Mouse (Mus musculus) kidney, embryonic 16.5 days (tissue): ENCODE data around the gene Ormdl2. TPM values are rescaled to one million over a fixed set of nuclear protein-coding genes. Genes with fewer than 3 reads are reported as not detected.

ENCODE experiments used
- ATAC-seq: fragments of 200-750 bp; cut with Nextera tagmentation; 2 replicates; pipeline ENCODE4 v1.8.0; 2017; ENCODE audit warnings: moderate TSS enrichment; ENCODE audit not compliant: low FRiP score, low TSS enrichment
- H3K27ac ChIP-seq: fragments of 300-500 bp; sonication (generic); 2 replicates; pipeline ENCODE4 v1.5.1; 2014; ENCODE audit warnings: low read length
- H3K27me3 ChIP-seq: fragments of 300-500 bp; sonication (generic); 2 replicates; pipeline ENCODE4 v1.6.1; 2014; ENCODE audit warnings: low read length, control low read depth, mixed read lengths; ENCODE audit not compliant: insufficient read depth
- H3K36me3 ChIP-seq: fragments of 300-500 bp; sonication (generic); 2 replicates; pipeline ENCODE4 v1.6.1; 2014; ENCODE audit warnings: low read length, control low read depth, mixed read lengths; ENCODE audit not compliant: insufficient read depth
- H3K4me1 ChIP-seq: fragments of 300-500 bp; sonication (generic); 2 replicates; pipeline ENCODE4 v1.6.1; 2014; ENCODE audit warnings: low read length, control low read depth, mixed read lengths; ENCODE audit not compliant: insufficient read depth
- H3K4me2 ChIP-seq: fragments of 300-500 bp; sonication (generic); replicated peaks from 2 replicates; pipeline ENCODE4 v1.6.1; 2014; ENCODE audit warnings: low read depth, low read length
- H3K4me3 ChIP-seq: fragments of 300-500 bp; sonication (generic); 2 replicates; pipeline ENCODE4 v1.5.1; 2014; ENCODE audit warnings: mild to moderate bottlenecking, low read length
- H3K9ac ChIP-seq: fragments of 300-500 bp; sonication (generic); replicated peaks from 2 replicates; pipeline ENCODE4 v1.6.1; 2014; ENCODE audit warnings: low read length
- H3K9me3 ChIP-seq: fragments of 300-500 bp; sonication (generic); 2 replicates; pipeline ENCODE4 v1.6.1; 2016; ENCODE audit warnings: low read length, control low read depth
- WGBS: fragments of 180-500 bp; shearing (Covaris S2); extraction: QIAGEN DNeasy Blood & Tissue Kit; methylation state at CpG from one replicate; pipeline ENCODE4 v1.1.7; 2014; 5-methylcytosine and 5-hydroxymethylcytosine counted together
- polyA plus RNA-seq: library from polyadenylated mRNA; unstranded; fragments of >200 nt; fragmentation: Nextera tagmentation; extraction: Ambion mirVana; gene quantifications from 2 replicates; pipeline ENCODE4 v1.2.1, GENCODE M21; 2015

The Ormdl2 gene
- polyA plus RNA-seq, result 94.4 and 100 TPM in 2 replicates

DNA sequence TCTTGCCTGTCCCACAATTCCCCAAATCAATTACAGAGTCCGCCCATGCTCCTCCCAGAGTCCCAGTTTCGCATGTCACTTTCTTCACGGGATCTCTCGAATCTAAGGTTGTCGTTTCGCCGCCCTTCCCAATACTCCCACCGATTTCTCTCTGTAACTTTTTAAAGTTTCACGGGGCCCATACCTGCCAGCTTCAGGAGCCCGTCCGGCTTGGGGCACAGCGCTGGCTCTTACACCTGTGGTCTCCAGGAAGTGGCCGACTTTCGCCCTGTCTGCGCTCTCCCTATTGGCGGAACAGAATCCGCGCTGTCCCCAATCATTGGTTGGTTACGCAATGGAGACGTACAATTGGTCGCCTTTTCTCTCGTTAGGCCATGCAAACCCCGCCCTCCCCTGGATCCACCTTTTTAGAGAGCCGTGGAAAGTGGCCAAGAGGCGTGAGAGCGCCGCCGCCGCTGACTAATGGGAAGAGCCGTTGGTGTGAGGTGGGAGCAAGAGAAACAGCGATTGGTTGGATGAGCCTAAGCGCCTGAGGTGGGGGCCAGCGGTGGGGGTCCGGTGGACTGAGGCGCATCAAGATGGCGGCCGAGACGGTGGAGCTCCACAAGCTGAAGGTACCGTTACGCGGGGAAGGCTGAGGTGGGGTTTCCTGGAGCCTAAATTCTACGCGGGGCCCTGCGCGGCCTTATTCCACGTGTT is at the start of gene Ormdl2:
Gene Ormdl2 (minus strand): TSS at position 288 of the 699 bp plus-strand sequence.
- H3K27me3 ChIP-seq, result no peaks in the 10 kb centered on the region
- peak; percentile 100 for ATAC-seq
- peak within 1 kb of the TSS; percentile 85 for H3K4me3 ChIP-seq
- H3K4me2 ChIP-seq, result peak within 1 kb of the TSS; percentile 94
- under 1% methylated on average over 46 of the region's 46 CpGs for WGBS
- H3K9ac ChIP-seq, result peak within 1 kb of the TSS; percentile 86
- H3K27ac ChIP-seq, result peak within 1 kb of the TSS; percentile 44; the same call in 1 of the 2 replicates
- H3K9me3 ChIP-seq, result no peaks in the 10 kb centered on the region
- H3K4me1 ChIP-seq, result peaks cover 19% of the 10 kb centered on the region
- H3K36me3 ChIP-seq, result peaks cover 29% of the 10 kb centered on the region

DNA sequence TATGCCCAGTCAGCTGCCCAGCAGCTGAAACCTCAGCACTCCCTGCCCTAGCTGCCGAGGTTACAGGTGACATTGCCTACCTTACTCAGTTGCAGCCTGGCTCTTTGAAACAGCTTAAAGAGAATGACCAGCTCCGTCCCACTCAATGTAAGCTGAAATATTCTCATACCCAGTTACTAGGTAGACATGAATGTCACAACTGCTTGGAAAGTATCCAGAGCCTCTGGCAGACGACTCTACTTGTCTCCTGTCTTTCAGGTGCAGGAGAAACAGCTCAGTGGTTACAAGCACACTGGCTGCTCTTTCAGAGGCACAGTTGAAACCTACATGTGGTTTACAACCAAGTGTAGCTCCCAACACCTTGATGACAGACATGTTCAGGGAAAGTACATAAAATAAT is 48.9 kb upstream of the Ormdl2 start:
- no peak for ATAC-seq
- H3K4me3 ChIP-seq, result no peak overlapping the region
- H3K9me3 ChIP-seq, result no peaks in the 10 kb centered on the region
- peaks cover 41% of the 10 kb centered on the region for H3K36me3 ChIP-seq
- WGBS, result 81% methylated on average over 3 of the region's 3 CpGs
- no peak overlapping the region for H3K4me2 ChIP-seq
- no peaks in the 10 kb centered on the region for H3K27me3 ChIP-seq
- no peak overlapping the region for H3K9ac ChIP-seq
- H3K4me1 ChIP-seq, result no peaks in the 10 kb centered on the region
- H3K27ac ChIP-seq, result no peak overlapping the region

DNA sequence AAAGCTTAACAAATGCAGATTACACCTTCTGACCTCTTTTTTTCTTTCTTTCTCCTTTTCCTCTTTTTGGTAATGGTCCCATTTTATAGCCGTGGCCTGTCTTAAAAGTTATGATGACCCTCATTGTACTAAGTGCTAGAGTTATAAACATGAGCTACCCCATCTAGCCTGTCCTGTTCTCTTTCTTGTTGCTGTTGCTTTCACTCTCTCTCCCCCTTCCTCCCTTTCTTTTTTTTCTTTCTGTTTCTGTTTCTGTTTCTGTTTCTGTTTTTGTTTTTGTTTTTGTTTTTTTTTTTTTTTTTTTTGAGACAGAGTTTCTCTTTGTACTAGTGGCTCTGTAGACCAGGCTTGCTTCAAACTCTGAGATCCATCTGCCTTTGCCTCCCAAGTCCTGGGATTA is 45.1 kb upstream of the Ormdl2 start:
- ATAC-seq, result no peak
- peaks cover 21% of the 10 kb centered on the region for H3K36me3 ChIP-seq
- no peak overlapping the region for H3K9ac ChIP-seq
- H3K27ac ChIP-seq, result no peak overlapping the region
- no peak overlapping the region for H3K4me3 ChIP-seq
- no peaks in the 10 kb centered on the region for H3K27me3 ChIP-seq
- no peaks in the 10 kb centered on the region for H3K4me1 ChIP-seq
- H3K9me3 ChIP-seq, result no peaks in the 10 kb centered on the region
- 90% methylated on average over 1 of the region's 1 CpGs for WGBS
- no peak overlapping the region for H3K4me2 ChIP-seq

GRCm38 (mm10) chr10:128866042-128866441 is 44.6 kb upstream of the Ormdl2 start:
- Histone ChIP-seq H3K9me3 (no peaks in the 10 kb centered on the region), H3K27ac (no peak overlapping the region), H3K4me2 (no peak overlapping the region), H3K4me3 (no peak overlapping the region), H3K36me3 (peaks cover 18% of the 10 kb centered on the region), H3K27me3 (no peaks in the 10 kb centered on the region), H3K4me1 (no peaks in the 10 kb centered on the region), H3K9ac (no peak overlapping the region)
- 81% methylated on average over 3 of the region's 3 CpGs for WGBS
- no peak for ATAC-seq

DNA sequence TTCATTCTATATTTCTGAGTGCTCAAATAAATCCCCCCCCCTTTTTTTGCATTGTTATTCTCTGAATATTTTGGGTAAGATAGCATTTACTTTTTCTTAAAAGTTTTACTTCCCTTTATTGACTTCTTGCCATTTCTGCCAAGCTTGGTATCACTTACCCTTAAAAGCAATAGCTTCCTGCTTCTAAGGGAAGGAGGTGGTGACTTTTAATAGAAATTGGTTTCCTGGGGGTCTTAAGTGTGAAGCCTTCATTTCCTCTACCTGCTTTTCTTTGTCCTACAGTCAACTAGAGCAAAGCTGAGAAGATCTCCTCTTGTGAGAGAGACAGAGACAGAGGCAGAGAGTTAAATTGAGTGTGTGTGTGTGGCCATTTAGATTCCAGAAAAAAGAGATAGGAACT is 39.7 kb upstream of the Ormdl2 start:
- Histone ChIP-seq H3K4me1 (no peaks in the 10 kb centered on the region), H3K27ac (no peak overlapping the region), H3K9me3 (no peaks in the 10 kb centered on the region), H3K4me3 (no peak overlapping the region), H3K36me3 (peaks cover 20% of the 10 kb centered on the region), H3K27me3 (no peaks in the 10 kb centered on the region), H3K9ac (no peak overlapping the region), H3K4me2 (no peak overlapping the region)
- no peak for ATAC-seq

DNA sequence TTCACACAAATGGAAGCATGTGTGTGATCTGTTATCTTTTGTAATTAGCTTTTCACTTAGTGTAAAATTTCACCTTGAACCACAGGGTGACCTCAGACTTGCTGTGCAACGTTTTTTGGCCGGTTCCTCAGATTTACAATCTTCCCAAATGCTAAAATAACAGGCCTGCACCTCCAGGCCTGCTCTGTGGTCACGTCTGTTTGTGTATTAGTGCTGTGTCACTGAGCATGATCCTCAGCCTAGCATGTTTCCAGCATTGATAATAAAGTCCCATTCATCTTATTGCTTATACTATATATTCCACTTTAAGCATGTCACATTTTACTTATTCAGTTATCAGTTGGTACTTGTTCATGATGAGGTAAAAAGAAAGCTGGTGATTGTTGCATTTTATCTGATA is 28.9 kb upstream of the Ormdl2 start:
- H3K27ac ChIP-seq, result no peak overlapping the region
- ATAC-seq, result no peak
- H3K36me3 ChIP-seq, result peaks cover 37% of the 10 kb centered on the region
- no peak overlapping the region for H3K4me2 ChIP-seq
- no peak overlapping the region for H3K9ac ChIP-seq
- H3K27me3 ChIP-seq, result no peaks in the 10 kb centered on the region
- H3K4me3 ChIP-seq, result no peak overlapping the region
- 0 out of 2 replicates have a peak, but pooled peaks cover 3% of the 10 kb centered on the region for H3K4me1 ChIP-seq
- no peaks in the 10 kb centered on the region for H3K9me3 ChIP-seq
- 34% methylated on average over 3 of the region's 3 CpGs for WGBS

- no peak overlapping the region for H3K27ac ChIP-seq
- H3K27me3 ChIP-seq, result no peaks in the 10 kb centered on the region
- 35% methylated on average over 2 of the region's 2 CpGs for WGBS
- H3K9me3 ChIP-seq, result no peaks in the 10 kb centered on the region
- no peak overlapping the region for H3K4me2 ChIP-seq
- peaks cover 35% of the 10 kb centered on the region for H3K36me3 ChIP-seq
- H3K9ac ChIP-seq, result no peak overlapping the region
- no peak overlapping the region for H3K4me3 ChIP-seq
- ATAC-seq, result no peak
- 0 out of 2 replicates have a peak, but pooled peaks cover 3% of the 10 kb centered on the region for H3K4me1 ChIP-seq
These were observed 27.0 kb upstream of the Ormdl2 start for GRCm38 (mm10) chr10:128848426-128848825.

DNA sequence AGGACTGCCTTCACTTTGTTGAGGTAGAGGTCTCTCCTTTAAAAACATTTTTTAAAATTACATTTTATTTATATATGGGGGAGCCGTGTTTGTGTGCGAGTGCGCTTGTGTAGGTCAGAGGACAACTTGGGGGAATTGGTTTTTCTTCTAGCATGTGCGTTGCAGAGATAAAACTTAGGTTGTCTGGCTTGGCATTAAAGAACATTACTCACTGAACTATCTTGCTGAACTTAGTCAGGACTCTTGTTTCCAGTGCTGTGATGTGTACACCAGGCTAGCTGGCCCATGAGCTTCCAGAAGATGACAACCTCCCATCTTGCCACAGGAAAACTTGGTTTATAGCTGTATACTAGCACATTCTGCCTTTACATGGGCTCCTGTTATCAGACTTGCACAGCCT is 25.2 kb upstream of the Ormdl2 start:
- no peak for ATAC-seq
- peaks cover 46% of the 10 kb centered on the region for H3K36me3 ChIP-seq
- H3K27me3 ChIP-seq, result no peaks in the 10 kb centered on the region
- H3K9ac ChIP-seq, result no peak overlapping the region
- 88% methylated on average over 4 of the region's 4 CpGs for WGBS
- H3K9me3 ChIP-seq, result no peaks in the 10 kb centered on the region
- no peak overlapping the region for H3K27ac ChIP-seq
- H3K4me2 ChIP-seq, result no peak overlapping the region
- 0 out of 2 replicates have a peak, but pooled peaks cover 3% of the 10 kb centered on the region for H3K4me1 ChIP-seq
- H3K4me3 ChIP-seq, result no peak overlapping the region

DNA sequence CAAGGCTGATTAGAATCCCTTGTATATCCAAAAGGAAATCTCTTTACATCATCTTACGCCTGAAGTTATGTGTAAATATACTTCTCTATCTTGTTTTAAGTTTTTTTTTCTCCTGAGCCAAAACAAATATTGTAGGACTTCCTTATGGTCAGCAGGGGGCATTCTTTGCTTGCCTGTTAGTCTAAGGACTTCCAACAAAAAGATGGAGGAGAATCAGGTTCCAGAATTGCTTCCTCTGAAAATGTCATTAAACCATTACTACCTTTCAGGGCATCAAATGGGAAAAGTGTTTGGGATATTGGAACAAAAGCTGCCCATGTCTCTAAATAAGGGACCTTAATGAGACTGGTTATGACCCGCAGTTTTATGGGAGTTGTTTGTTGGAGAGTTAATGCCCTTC is 24.1 kb upstream of the Ormdl2 start:
- 34% methylated on average over 2 of the region's 2 CpGs for WGBS
- H3K27ac ChIP-seq, result peak overlapping the region; percentile 56
- no peak overlapping the region for H3K4me3 ChIP-seq
- H3K9me3 ChIP-seq, result no peaks in the 10 kb centered on the region
- no peaks in the 10 kb centered on the region for H3K27me3 ChIP-seq
- H3K4me1 ChIP-seq, result 0 out of 2 replicates have a peak, but pooled peaks cover 3% of the 10 kb centered on the region
- H3K36me3 ChIP-seq, result peaks cover 49% of the 10 kb centered on the region
- no peak overlapping the region for H3K9ac ChIP-seq
- peak overlapping the region; percentile 18; the same call in 1 of the 2 replicates for H3K4me2 ChIP-seq
- ATAC-seq, result no peak

DNA sequence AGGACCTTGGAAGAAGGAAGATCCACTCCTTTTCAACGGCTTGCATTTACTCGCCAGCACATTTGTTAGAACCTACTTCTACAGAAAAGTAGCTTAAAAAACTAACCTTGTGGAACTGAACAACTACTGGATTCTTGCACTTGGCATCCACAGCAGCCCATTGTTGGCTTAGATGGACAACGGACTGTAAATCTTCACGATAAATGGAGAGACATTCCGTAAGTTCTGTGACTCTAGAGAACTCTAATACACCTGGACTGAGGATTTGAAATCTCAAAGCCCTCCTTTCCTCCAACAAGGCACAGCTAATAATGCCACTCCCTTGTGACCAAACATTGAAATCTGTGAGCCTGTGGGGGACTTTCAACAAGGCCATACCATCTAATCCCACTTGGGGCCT is 21.8 kb upstream of the Ormdl2 start:
- no peak overlapping the region for H3K4me2 ChIP-seq
- peaks cover 43% of the 10 kb centered on the region for H3K36me3 ChIP-seq
- no peaks in the 10 kb centered on the region for H3K9me3 ChIP-seq
- no peak overlapping the region for H3K9ac ChIP-seq
- 96% methylated on average over 5 of the region's 5 CpGs for WGBS
- no peak for ATAC-seq
- H3K27me3 ChIP-seq, result no peaks in the 10 kb centered on the region
- H3K4me3 ChIP-seq, result no peak overlapping the region
- 0 out of 2 replicates have a peak, but pooled peaks cover 3% of the 10 kb centered on the region for H3K4me1 ChIP-seq
- H3K27ac ChIP-seq, result no peak overlapping the region
